Mouse (Mus musculus) forebrain, embryonic 12.5 days (tissue): ENCODE measurements around the gene Mrgpre. TPM values are rescaled to one million over a fixed set of nuclear protein-coding genes. Genes with fewer than 3 reads are reported as not detected.

ENCODE experiments used
- ATAC-seq: fragments of 200-750 bp; cut with Nextera tagmentation; 2 replicates; pipeline ENCODE4 v1.8.0; 2017; ENCODE audit warnings: moderate TSS enrichment; ENCODE audit not compliant: low FRiP score
- H3K27ac ChIP-seq: fragments of 300-500 bp; sonication (generic); 2 replicates; pipeline ENCODE4 v1.5.1; 2016; ENCODE audit warnings: mild to moderate bottlenecking
- H3K27me3 ChIP-seq: fragments of 300-500 bp; sonication (generic); 2 replicates; pipeline ENCODE4 v1.6.1; 2016; ENCODE audit warnings: mild to moderate bottlenecking
- H3K36me3 ChIP-seq: fragments of 300-500 bp; sonication (generic); replicated peaks from 2 replicates; pipeline ENCODE4 v1.6.1; 2016; ENCODE audit warnings: mild to moderate bottlenecking
- H3K4me1 ChIP-seq: fragments of 300-500 bp; sonication (generic); 2 replicates; pipeline ENCODE4 v1.6.1; 2016
- H3K4me2 ChIP-seq: fragments of 300-500 bp; sonication (generic); 2 replicates; pipeline ENCODE4 v1.6.1; 2016; ENCODE audit warnings: mild to moderate bottlenecking, moderate library complexity
- H3K4me3 ChIP-seq: fragments of 300-500 bp; sonication (generic); replicated peaks from 2 replicates; pipeline ENCODE4 v1.5.1; 2016; ENCODE audit warnings: mild to moderate bottlenecking
- H3K9ac ChIP-seq: fragments of 300-500 bp; sonication (generic); 2 replicates; pipeline ENCODE4 v1.6.1; 2016; ENCODE audit warnings: mild to moderate bottlenecking
- H3K9me3 ChIP-seq: fragments of 300-500 bp; sonication (generic); 2 replicates; pipeline ENCODE4 v1.6.1; 2016
- WGBS: fragments of 180-500 bp; shearing (Covaris S2); methylation state at CpG from one replicate; pipeline ENCODE4 v1.1.7; 2016; 5-methylcytosine and 5-hydroxymethylcytosine counted together
- polyA plus RNA-seq: library from polyadenylated mRNA; unstranded; fragments of >200 nt; fragmentation: Nextera tagmentation; extraction: Ambion mirVana; gene quantifications from 2 replicates; pipeline ENCODE4 v1.2.1, GENCODE M21; 2016

Gene Mrgpre
- polyA plus RNA-seq, 1 experiment from 2014 or later, result 2.7 TPM

GRCm38 (mm10) chr7:143751380-143751779 lies 32.9 kb downstream of the Mrgpre start:
- Histone ChIP-seq H3K4me3 (no peak overlapping the region), H3K27me3 (peaks cover 26% of the 10 kb centered on the region), H3K4me2 (no peak overlapping the region), H3K27ac (no peak overlapping the region), H3K9ac (no peak overlapping the region), H3K36me3 (no peaks in the 10 kb centered on the region), H3K9me3 (no peaks in the 10 kb centered on the region), H3K4me1 (peaks cover 21% of the 10 kb centered on the region)
- 81% methylated on average over 1 of the region's 1 CpGs for WGBS
- ATAC-seq, result no peak

- WGBS, result 67% methylated on average over 3 of the region's 3 CpGs
- H3K4me3 ChIP-seq, result no peak overlapping the region
- no peak overlapping the region for H3K9ac ChIP-seq
- no peak overlapping the region for H3K27ac ChIP-seq
- H3K27me3 ChIP-seq, result peaks cover 3% of the 10 kb centered on the region; the same call in 1 of the 2 replicates
- peak overlapping the region; percentile 42; the same call in 1 of the 2 replicates for H3K4me2 ChIP-seq
- H3K36me3 ChIP-seq, result no peaks in the 10 kb centered on the region
- H3K4me1 ChIP-seq, result peaks cover 17% of the 10 kb centered on the region
- H3K9me3 ChIP-seq, result no peaks in the 10 kb centered on the region
- ATAC-seq, result 0 out of 2 replicates have a peak, but pooled peaks have one; percentile 51
These were observed 35.3 kb downstream of the Mrgpre start for GRCm38 (mm10) chr7:143749045-143749444.

GRCm38 (mm10) chr7:143748041-143748868 lies 36.0 kb downstream of the Mrgpre start:
- H3K4me2 ChIP-seq, result peak overlapping the region; percentile 42
- no peak overlapping the region for H3K4me3 ChIP-seq
- H3K27me3 ChIP-seq, result peaks cover 9% of the 10 kb centered on the region; the same call in 1 of the 2 replicates
- H3K27ac ChIP-seq, result peak overlapping the region; percentile 60; the same call in 1 of the 2 replicates
- H3K9ac ChIP-seq, result no peak overlapping the region
- WGBS, result 4% methylated on average over 14 of the region's 16 CpGs
- ATAC-seq, result peak; percentile 84
- peaks cover 17% of the 10 kb centered on the region for H3K4me1 ChIP-seq
- H3K9me3 ChIP-seq, result no peaks in the 10 kb centered on the region
- no peaks in the 10 kb centered on the region for H3K36me3 ChIP-seq

GRCm38 (mm10) chr7:143740653-143741052 lies 43.6 kb downstream of the Mrgpre start:
- 40% methylated on average over 2 of the region's 2 CpGs for WGBS
- H3K27me3 ChIP-seq, result peaks cover 32% of the 10 kb centered on the region
- ATAC-seq, result peak; percentile 24; the same call in 1 of the 2 replicates

GRCm38 (mm10) chr7:143739511-143740461 lies 44.5 kb downstream of the Mrgpre start:
- 5% methylated on average over 36 of the region's 38 CpGs for WGBS
- Histone ChIP-seq H3K27ac (peak overlapping the region; percentile 57), H3K9ac (peak overlapping the region; percentile 85), H3K27me3 (peaks cover 32% of the 10 kb centered on the region), H3K4me3 (peak overlapping the region; percentile 53), H3K4me2 (peak overlapping the region; percentile 83), H3K4me1 (peaks cover 28% of the 10 kb centered on the region), H3K9me3 (no peaks in the 10 kb centered on the region), H3K36me3 (no peaks in the 10 kb centered on the region)
- ATAC-seq, result peak; percentile 90

More at GRCm38 (mm10) chr7:143740653-143741052, 43.6 kb downstream of the Mrgpre start:
- Histone ChIP-seq H3K4me2 (peak overlapping the region; percentile 83), H3K27ac (peak overlapping the region; percentile 57; the same call in 1 of the 2 replicates), H3K9ac (peak overlapping the region; percentile 85), H3K4me1 (peaks cover 28% of the 10 kb centered on the region), H3K4me3 (peak overlapping the region; percentile 53), H3K9me3 (no peaks in the 10 kb centered on the region), H3K36me3 (no peaks in the 10 kb centered on the region)

- H3K4me2 ChIP-seq, result peak overlapping the region; percentile 83
- peaks cover 29% of the 10 kb centered on the region for H3K27me3 ChIP-seq
- H3K4me3 ChIP-seq, result peak overlapping the region; percentile 53
- WGBS, result 24% methylated on average over 5 of the region's 5 CpGs
- peaks cover 28% of the 10 kb centered on the region for H3K4me1 ChIP-seq
- no peak for ATAC-seq
- H3K9ac ChIP-seq, result peak overlapping the region; percentile 85; the same call in 1 of the 2 replicates
- peak overlapping the region; percentile 63 for H3K27ac ChIP-seq
- H3K9me3 ChIP-seq, result no peaks in the 10 kb centered on the region
- H3K36me3 ChIP-seq, result 0 out of 2 replicates have a peak, but pooled peaks cover 3% of the 10 kb centered on the region
These were observed 45.7 kb downstream of the Mrgpre start for GRCm38 (mm10) chr7:143738601-143739006.

- H3K27ac ChIP-seq, result peak overlapping the region; percentile 63
- H3K4me1 ChIP-seq, result peaks cover 28% of the 10 kb centered on the region
- peak overlapping the region; percentile 83 for H3K4me2 ChIP-seq
- H3K36me3 ChIP-seq, result 0 out of 2 replicates have a peak, but pooled peaks cover 3% of the 10 kb centered on the region
- peak overlapping the region; percentile 85; the same call in 1 of the 2 replicates for H3K9ac ChIP-seq
- H3K9me3 ChIP-seq, result no peaks in the 10 kb centered on the region
- ATAC-seq, result no peak
- H3K4me3 ChIP-seq, result peak overlapping the region; percentile 53; the same call in 1 of the 2 replicates
- whole genome bisulfite sequencing, result 78% methylated on average over 6 of the region's 6 CpGs
- H3K27me3 ChIP-seq, result peaks cover 26% of the 10 kb centered on the region
These were observed 46.1 kb downstream of the Mrgpre start for GRCm38 (mm10) chr7:143738194-143738593.

- 87% methylated on average over 4 of the region's 4 CpGs for WGBS
- Histone ChIP-seq H3K27ac (no peak overlapping the region), H3K36me3 (0 out of 2 replicates have a peak, but pooled peaks cover 3% of the 10 kb centered on the region), H3K4me2 (no peak overlapping the region), H3K4me3 (no peak overlapping the region), H3K9me3 (no peaks in the 10 kb centered on the region), H3K4me1 (peaks cover 11% of the 10 kb centered on the region), H3K27me3 (0 out of 2 replicates have a peak, but pooled peaks cover 5% of the 10 kb centered on the region), H3K9ac (no peak overlapping the region; the same call in 1 of the 2 replicates)
- no peak for ATAC-seq
These were observed 50.6 kb downstream of the Mrgpre start for GRCm38 (mm10) chr7:143733746-143734145.

GRCm38 (mm10) chr7:143729886-143730285 lies 54.4 kb downstream of the Mrgpre start:
- Histone ChIP-seq H3K27ac (no peak overlapping the region), H3K9ac (no peak overlapping the region), H3K9me3 (no peaks in the 10 kb centered on the region), H3K4me3 (no peak overlapping the region), H3K36me3 (0 out of 2 replicates have a peak, but pooled peaks cover 3% of the 10 kb centered on the region), H3K4me1 (no peaks in the 10 kb centered on the region), H3K27me3 (no peaks in the 10 kb centered on the region), H3K4me2 (no peak overlapping the region)
- no peak for ATAC-seq
- 83% methylated on average over 10 of the region's 10 CpGs for WGBS
